Mouse (Mus musculus) forebrain, embryonic 11.5 days (tissue): Measurements from ENCODE around the gene Mt4. TPM values are rescaled to one million over a fixed set of nuclear protein-coding genes. Genes with fewer than 3 reads are reported as not detected.

Experiments
- ATAC-seq: fragments of 200-750 bp; cut with Nextera tagmentation; replicated peaks from 2 replicates; pipeline ENCODE4 v1.8.0; 2017; ENCODE audit warnings: moderate TSS enrichment; ENCODE audit not compliant: low FRiP score
- DNase-seq: peaks from one replicate; pipeline ENCODE4 v3.0.0-alpha.2; 2017; ENCODE audit warnings: low spot score
- H3K27ac ChIP-seq: fragments of 300-500 bp; sonication (generic); 2 replicates; pipeline ENCODE4 v1.5.1; 2014; ENCODE audit warnings: low read depth, low read length
- H3K27me3 ChIP-seq: fragments of 300-500 bp; sonication (generic); 2 replicates; pipeline ENCODE4 v1.6.1; 2014; ENCODE audit warnings: mild to moderate bottlenecking, low read length, mixed read lengths; ENCODE audit not compliant: control insufficient read depth, insufficient read depth
- H3K36me3 ChIP-seq: fragments of 300-500 bp; sonication (generic); 2 replicates; pipeline ENCODE4 v1.6.1; 2014; ENCODE audit warnings: mild to moderate bottlenecking, low read length, moderate library complexity, mixed read lengths; ENCODE audit not compliant: control insufficient read depth, insufficient read depth
- H3K4me1 ChIP-seq: fragments of 300-500 bp; sonication (generic); replicated peaks from 2 replicates; pipeline ENCODE4 v1.6.1; 2014; ENCODE audit warnings: low read length, mixed read lengths; ENCODE audit not compliant: control insufficient read depth, insufficient read depth
- H3K4me2 ChIP-seq: fragments of 300-500 bp; sonication (generic); 2 replicates; pipeline ENCODE4 v1.6.1; 2014; ENCODE audit warnings: low read depth, mild to moderate bottlenecking, low read length, moderate library complexity, mixed read lengths; ENCODE audit not compliant: severe bottlenecking
- H3K4me3 ChIP-seq: fragments of 300-500 bp; sonication (generic); 2 replicates; pipeline ENCODE4 v1.5.1; 2014; ENCODE audit warnings: low read depth, low read length
- H3K9ac ChIP-seq: fragments of 300-500 bp; sonication (generic); 2 replicates; pipeline ENCODE4 v1.6.1; 2014; ENCODE audit warnings: low read length
- H3K9me3 ChIP-seq: fragments of 300-500 bp; sonication (generic); 2 replicates; pipeline ENCODE4 v1.6.1; 2016; ENCODE audit warnings: low read length, mixed read lengths; ENCODE audit not compliant: control insufficient read depth
- WGBS: fragments of 180-500 bp; shearing (Covaris S2); extraction: QIAGEN DNeasy Blood & Tissue Kit; methylation state at CpG from one replicate; pipeline ENCODE4 v1.1.7; 2014; 5-methylcytosine and 5-hydroxymethylcytosine counted together
- polyA plus RNA-seq: library from polyadenylated mRNA; unstranded; fragments of >200 nt; fragmentation: Nextera tagmentation; extraction: Ambion mirVana; gene quantifications from 2 replicates; pipeline ENCODE4 v1.2.1, GENCODE M21; 2014

Gene Mt4
- polyA plus RNA-seq, 1 experiment from 2014 or later = not detected

DNA sequence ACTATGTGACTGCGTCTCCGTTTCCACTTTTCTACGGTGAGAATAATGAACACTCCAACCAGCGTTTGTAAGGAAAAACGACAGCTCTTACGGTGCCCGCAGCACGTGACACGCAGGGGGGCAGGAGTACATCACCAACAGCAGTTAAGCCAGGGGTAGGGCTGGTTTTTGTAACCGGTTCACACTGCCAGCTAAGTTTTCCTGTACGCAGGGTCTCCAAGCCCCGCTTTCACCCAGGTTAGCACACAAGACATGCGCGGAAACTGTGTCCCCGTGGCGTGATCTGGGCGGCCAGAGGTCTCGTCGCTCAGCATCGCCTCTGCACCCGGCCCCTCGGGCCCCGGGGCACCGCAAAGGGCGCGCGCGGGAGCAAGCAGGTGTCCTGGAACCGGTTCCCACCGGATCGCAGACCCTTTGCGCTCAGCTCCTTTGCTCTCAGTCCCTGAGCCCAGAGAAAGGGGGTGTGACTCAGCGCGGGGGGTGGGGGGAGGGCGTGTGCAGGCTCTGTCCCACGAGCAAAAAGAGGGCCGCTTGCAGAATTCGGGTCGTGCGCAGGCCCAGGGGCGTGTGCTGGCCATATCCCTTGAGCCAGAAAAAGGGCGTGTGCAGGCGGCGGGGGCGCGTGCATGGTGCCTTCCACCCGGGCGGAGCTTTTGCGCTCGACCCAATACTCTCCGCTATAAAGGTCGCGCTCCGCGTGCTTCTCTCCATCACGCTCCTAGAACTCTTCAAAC is 35.2 kb downstream of the Mt4 start, which contains the start of gene Mt2:
Gene Mt2, plus strand, starts transcription at position 590 of the 734 bp plus-strand sequence.
- ATAC-seq = peak; percentile 73
- no peak within 1 kb of the TSS for H3K27ac ChIP-seq
- H3K9ac ChIP-seq = peak within 1 kb of the TSS; percentile 55
- peak within 1 kb of the TSS; percentile 45 for H3K4me3 ChIP-seq
- peaks cover 15% of the 10 kb centered on the region for H3K4me1 ChIP-seq
- H3K27me3 ChIP-seq = peaks cover 51% of the 10 kb centered on the region
- H3K9me3 ChIP-seq = no peaks in the 10 kb centered on the region
- under 1% methylated on average over 55 of the region's 56 CpGs for WGBS
- H3K4me2 ChIP-seq = peak within 1 kb of the TSS; percentile 92
- peak; percentile 81 for DNase-seq
- H3K36me3 ChIP-seq = no peaks in the 10 kb centered on the region

DNA sequence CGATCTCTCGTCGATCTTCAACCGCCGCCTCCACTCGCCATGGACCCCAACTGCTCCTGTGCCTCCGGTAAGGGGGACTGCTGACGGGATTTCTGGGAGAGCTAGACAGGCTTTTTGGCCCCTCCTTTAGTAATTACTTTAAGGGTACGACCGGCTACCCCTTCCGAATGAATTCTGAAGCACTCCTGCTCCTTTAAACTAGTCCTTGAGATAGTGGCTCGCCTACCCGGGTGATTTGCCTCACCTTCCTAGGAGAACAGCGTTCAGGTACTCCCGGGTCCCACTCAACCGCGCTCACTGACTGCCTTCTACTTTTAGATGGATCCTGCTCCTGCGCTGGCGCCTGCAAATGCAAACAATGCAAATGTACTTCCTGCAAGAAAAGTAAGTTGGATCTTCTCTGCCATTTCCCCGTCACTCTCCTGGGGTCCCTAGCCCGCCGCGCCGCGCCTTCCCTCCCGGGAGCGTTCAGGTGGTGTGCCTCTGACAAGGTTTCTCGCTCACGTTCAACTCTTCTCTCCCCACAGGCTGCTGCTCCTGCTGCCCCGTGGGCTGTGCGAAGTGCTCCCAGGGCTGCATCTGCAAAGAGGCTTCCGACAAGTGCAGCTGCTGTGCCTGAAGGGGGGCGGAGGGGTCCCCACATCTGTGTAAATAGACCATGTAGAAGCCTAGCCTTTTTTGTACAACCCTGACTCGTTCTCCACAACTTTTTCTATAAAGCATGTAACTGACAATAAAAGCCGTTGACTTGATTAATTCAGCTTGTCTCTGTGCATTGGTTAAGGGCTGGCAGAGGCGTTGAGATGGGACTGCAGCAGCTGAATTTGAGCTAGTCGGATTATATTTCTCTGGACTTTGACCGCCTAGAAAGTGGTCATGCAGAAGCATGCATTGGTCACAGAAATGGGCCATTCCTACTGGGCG is 36.1 kb downstream of the Mt4 start:
- H3K4me2 ChIP-seq = peak overlapping the region; percentile 92
- DNase-seq (peak; percentile 68), ATAC-seq (peak; percentile 16; the same call in 1 of the 2 replicates)
- peaks cover 15% of the 10 kb centered on the region for H3K4me1 ChIP-seq
- H3K27ac ChIP-seq = no peak overlapping the region
- peak overlapping the region; percentile 45 for H3K4me3 ChIP-seq
- H3K9me3 ChIP-seq = no peaks in the 10 kb centered on the region
- 1% methylated on average over 39 of the region's 39 CpGs for WGBS
- H3K36me3 ChIP-seq = no peaks in the 10 kb centered on the region
- peak overlapping the region; percentile 55 for H3K9ac ChIP-seq
- H3K27me3 ChIP-seq = peaks cover 54% of the 10 kb centered on the region

DNA sequence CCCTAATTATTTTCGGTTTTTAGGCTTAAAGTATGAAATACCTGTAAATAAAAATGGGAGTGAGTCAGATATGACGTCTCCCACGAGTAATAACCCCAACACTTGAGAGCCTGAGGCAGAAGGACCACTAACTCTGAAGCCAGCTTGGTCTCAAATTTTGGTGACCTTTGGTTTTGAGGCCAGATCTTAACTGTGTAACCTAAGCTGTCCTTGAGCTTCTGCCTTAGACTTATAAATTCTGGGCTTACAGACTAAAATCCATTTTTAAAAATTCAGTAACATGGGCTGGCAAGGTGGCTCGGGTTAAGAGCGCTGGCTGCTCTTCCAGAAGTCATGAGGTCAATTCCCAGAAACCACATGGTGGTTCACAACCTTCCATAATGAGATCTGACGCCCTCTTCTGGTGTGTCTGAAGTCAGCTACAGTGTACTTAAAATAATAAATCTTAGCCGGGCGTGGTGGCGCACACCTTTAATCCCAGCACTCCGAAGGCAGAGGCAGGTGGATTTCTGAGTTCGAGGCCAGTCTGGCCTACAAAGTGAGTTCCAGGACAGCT is 36.9 kb downstream of the Mt4 start:
- DNase-seq = no peak
- no peak overlapping the region for H3K27ac ChIP-seq
- ATAC-seq = no peak
- peaks cover 62% of the 10 kb centered on the region for H3K27me3 ChIP-seq
- WGBS = 46% methylated on average over 11 of the region's 11 CpGs
- H3K36me3 ChIP-seq = no peaks in the 10 kb centered on the region
- H3K4me1 ChIP-seq = peaks cover 18% of the 10 kb centered on the region
- no peak overlapping the region for H3K4me3 ChIP-seq
- H3K9ac ChIP-seq = no peak overlapping the region
- no peak overlapping the region for H3K4me2 ChIP-seq
- no peaks in the 10 kb centered on the region for H3K9me3 ChIP-seq

DNA sequence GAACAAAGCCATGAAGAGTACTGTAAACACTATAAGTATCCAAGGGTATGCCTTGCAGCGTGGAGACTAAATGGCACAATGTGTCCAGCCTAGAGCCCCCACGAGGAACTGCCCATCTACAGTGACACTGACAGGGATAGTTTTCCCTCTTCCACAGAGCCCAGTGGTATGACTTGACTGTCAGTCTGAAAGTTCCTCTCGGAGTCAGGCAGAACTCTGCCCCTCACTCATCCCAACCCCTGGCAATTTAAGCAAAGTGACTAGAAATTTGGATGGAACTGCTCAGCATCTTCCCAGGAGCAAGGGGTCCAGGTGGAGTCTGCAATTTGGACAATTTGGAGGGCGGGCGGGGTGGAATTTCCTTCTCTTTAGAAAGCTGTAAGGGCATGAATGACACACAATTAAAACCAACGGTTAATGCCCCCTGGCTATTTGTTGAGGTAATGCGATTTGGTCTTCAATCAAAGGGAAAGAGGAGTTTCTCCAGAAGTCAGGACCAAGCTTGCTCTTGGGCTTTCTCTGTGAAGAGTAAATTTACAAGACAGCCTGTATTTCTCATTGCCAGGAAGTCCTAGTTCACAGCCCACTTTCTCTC is 37.7 kb downstream of the Mt4 start:
- H3K4me2 ChIP-seq = no peak overlapping the region
- peaks cover 70% of the 10 kb centered on the region for H3K27me3 ChIP-seq
- H3K9me3 ChIP-seq = no peaks in the 10 kb centered on the region
- H3K4me1 ChIP-seq = peaks cover 24% of the 10 kb centered on the region
- no peak for ATAC-seq
- DNase-seq = no peak
- H3K9ac ChIP-seq = no peak overlapping the region
- H3K4me3 ChIP-seq = no peak overlapping the region
- no peaks in the 10 kb centered on the region for H3K36me3 ChIP-seq
- 21% methylated on average over 7 of the region's 7 CpGs for WGBS
- H3K27ac ChIP-seq = no peak overlapping the region

DNA sequence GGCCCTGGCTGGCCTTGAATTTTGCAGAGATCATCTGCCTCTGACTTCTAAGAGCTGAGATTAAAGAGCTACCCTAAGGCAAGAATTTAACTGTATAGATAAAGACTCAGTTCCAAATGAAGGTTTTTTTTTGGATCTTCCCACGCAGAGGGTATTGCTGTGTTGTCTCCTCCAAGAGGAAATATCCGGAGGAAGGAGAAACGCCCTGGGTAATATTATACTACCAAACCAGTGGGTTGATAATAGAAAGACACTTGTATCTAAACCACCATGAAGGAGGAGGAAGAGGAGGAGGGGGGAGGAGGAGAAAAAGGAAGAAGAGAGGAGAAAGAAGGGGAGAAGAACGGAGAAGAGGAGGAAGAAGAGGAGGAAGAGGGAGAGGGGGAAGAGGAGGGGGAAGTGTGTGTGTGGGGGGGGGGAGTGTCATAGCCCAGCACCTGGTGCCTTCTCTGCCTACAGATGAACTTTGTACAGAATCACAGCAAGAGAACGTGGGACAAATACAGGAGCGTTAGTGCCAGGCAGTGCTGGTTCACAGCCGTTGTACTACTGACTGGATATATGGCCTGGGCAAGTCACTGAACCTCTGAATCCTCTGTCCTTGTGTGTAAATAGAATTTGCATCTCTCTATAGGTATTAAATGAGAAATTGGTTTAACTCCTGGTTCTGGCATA is 40.9 kb downstream of the Mt4 start:
- 65% methylated on average over 7 of the region's 7 CpGs for WGBS
- Histone ChIP-seq H3K36me3 (no peaks in the 10 kb centered on the region), H3K9ac (no peak overlapping the region), H3K4me1 (peaks cover 19% of the 10 kb centered on the region), H3K4me2 (no peak overlapping the region), H3K9me3 (no peaks in the 10 kb centered on the region), H3K4me3 (no peak overlapping the region), H3K27ac (no peak overlapping the region), H3K27me3 (peaks cover 69% of the 10 kb centered on the region)
- ATAC-seq = no peak
- no peak for DNase-seq

DNA sequence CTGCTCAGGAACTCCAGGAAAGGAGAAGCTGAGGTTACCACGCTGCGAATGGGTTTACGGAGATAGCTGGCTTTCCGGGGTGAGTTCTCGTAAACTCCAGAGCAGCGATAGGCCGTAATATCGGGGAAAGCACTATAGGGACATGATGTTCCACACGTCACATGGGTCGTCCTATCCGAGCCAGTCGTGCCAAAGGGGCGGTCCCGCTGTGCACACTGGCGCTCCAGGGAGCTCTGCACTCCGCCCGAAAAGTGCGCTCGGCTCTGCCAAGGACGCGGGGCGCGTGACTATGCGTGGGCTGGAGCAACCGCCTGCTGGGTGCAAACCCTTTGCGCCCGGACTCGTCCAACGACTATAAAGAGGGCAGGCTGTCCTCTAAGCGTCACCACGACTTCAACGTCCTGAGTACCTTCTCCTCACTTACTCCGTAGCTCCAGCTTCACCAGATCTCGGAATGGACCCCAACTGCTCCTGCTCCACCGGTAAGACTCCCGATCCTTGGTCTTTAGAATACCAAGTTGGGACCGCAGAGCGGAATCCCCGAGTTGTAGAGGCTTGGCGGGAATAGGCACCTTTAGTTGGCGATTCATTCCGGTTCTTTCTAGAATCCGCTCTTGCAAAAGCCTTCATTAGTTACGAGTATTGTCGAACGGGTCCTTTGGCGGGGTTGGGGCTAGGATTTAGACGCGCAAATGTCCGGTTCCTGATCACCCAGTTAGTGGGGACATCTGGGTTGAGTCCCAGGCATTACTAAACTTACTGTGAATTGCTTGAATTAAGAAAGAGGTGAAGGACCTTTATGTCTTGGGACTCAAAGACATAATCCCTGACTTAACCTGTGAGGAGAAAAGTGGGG is 42.1 kb downstream of the Mt4 start, which contains the start of gene Mt1:
Gene Mt1, plus strand, starts transcription at position 226 of the 856 bp plus-strand sequence.
- H3K36me3 ChIP-seq = no peaks in the 10 kb centered on the region
- H3K27ac ChIP-seq = no peak within 1 kb of the TSS
- peak within 1 kb of the TSS; percentile 43 for H3K4me3 ChIP-seq
- under 1% methylated on average over 50 of the region's 50 CpGs for WGBS
- peaks cover 67% of the 10 kb centered on the region for H3K27me3 ChIP-seq
- no peaks in the 10 kb centered on the region for H3K9me3 ChIP-seq
- DNase-seq (peak; percentile 88), ATAC-seq (peak; percentile 80)
- H3K4me2 ChIP-seq = peak within 1 kb of the TSS; percentile 86
- H3K4me1 ChIP-seq = peaks cover 19% of the 10 kb centered on the region
- H3K9ac ChIP-seq = peak within 1 kb of the TSS; percentile 27

DNA sequence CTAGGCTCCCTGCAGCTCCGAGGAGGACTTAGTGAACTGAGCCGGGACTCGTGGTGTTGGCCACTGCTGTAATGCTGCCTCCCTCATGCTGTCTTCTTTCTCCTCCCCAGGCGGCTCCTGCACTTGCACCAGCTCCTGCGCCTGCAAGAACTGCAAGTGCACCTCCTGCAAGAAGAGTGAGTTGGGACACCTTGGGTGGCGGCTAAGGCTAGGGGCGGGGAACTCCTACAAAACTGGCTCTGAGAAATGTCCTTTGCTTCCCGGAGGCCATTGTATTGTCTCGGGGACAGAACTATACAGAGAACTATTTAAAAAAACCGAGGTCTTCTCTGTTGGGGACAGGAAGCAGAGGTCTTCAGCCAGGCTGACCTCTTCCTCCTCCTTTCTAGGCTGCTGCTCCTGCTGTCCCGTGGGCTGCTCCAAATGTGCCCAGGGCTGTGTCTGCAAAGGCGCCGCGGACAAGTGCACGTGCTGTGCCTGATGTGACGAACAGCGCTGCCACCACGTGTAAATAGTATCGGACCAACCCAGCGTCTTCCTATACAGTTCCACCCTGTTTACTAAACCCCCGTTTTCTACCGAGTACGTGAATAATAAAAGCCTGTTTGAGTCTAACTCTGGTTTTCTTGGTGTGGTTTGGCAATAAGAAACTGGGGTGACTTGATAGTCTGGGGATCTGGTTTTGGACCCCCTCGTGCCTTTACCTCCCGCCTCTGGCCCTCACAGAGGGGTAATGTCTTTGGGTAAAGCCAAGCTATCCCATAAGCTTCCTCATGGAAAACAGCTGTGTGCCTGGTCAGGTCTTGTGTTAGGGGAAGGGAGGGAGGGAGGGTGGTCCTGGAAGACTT is 42.9 kb downstream of the Mt4 start:
- Histone ChIP-seq H3K36me3 (no peaks in the 10 kb centered on the region), H3K4me2 (peak overlapping the region; percentile 86), H3K9ac (peak overlapping the region; percentile 27), H3K4me1 (peaks cover 19% of the 10 kb centered on the region), H3K27ac (no peak overlapping the region), H3K4me3 (peak overlapping the region; percentile 43), H3K27me3 (peaks cover 69% of the 10 kb centered on the region), H3K9me3 (no peaks in the 10 kb centered on the region)
- ATAC-seq (no peak), DNase-seq (no peak)
- 3% methylated on average over 25 of the region's 25 CpGs for WGBS
